Mouse (Mus musculus): ENCODE measurements around the gene Lhfpl5. TPM values are rescaled to one million over a fixed set of nuclear protein-coding genes. Genes with fewer than 3 reads are reported as not detected.

Lhfpl5 gene
- total RNA-seq, 2 experiments from 2014 or later = 1.5 to 1.7 TPM

DNA sequence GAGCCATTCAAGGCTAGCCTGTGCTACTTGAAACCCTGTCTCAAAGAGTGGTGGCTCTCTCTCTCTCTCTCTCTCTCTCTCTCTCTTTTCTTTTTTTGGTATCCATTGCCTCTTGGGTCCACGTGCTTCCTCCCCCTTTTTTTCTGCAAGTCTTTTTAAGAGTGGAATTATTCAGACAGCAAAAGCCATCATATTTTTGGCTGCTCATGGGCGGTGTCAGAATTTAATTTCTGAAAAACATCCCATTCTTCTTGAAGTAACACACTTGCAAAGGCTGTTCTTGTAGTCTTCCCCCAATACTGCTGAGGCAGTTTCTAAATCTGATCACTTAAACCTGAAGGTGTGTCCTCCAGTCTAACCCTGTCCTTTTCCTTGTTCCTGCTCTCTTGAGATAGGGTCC, 51.5 kb downstream of the Lhfpl5 start:
- no peak for DNase-seq

DNA sequence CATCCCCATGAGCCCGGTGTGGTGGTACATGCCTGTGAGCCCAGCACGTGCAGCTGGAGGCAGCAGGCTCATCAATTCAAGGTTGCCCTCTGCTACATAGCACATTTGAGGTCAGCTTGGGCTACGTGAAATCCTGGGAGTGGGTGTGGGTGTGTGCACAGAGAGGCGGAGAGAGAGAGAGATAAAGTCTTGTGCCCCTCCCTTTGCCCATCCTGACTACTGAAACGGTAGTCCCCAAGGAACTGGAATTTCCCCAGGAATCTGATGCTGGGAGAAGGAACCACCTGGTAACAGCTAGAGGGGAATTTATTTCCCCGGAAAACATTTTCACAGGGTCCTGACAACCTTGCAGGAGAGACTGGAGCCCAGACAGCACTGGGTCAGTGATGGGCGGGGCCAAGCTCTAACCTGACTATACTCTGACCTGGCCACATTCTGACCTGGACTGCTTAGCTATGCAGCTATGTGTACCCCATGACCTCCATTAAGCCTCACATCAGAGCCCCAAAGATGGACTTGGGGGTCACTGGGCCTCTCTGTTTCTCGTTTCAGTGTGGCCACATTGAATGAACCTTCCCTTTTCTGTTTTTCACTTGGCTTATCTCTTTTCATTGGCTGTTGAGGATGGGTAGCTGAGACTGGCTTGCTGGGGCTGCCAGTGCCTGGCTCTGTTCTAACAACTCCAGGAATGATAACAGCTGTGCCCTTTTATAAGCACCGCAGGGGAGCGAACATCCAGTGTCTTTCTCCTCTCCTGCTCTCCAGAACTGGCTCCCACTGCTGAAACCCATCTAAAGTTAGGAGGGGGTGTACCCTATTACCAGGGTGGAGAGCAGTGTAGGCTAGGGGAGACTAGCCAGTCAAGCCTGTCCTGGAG, 53.0 kb downstream of the Lhfpl5 start:
- no peak for DNase-seq

DNA sequence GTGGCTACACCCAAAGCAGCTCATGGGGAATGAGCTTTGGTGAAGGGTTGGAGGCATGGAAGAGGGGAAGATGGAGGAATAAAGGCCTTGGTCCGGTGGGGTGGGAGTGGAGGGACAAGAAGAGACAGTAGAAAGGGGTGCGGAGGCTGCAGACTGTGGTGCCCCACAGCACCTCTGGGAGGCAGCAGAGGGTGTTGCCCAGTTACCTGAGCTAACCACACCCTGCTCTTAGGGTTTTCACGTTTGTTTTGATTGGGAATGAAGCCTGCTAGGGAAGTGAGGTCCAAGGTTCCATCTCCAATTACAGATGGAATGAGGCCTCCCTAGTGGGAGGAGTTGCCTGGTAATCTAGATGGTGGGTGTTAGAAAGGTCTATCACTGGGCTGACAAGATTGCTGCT, 53.7 kb downstream of the Lhfpl5 start:
- no peak for DNase-seq

Small RNA genes within 50 kb of the gene (microRNA-seq; reads per million reads assigned to microRNA genes)
- not detected for gene Gm25195
- not detected for gene Mir6969

Other genes starting within 250 kb of the Lhfpl5 start
- gene Rpl10a, start 247.2 kb upstream of the Lhfpl5 start, total RNA-seq (2021) = 100 to 1,000 TPM; 948 to 951 TPM
- gene Tead3, start 224.8 kb upstream of the Lhfpl5 start, total RNA-seq (2021) = 10 to 100 TPM; 12.8 to 13.5 TPM
- gene Tulp1, start 210.4 kb upstream of the Lhfpl5 start, total RNA-seq (2021) = under 1 TPM; 0.33 to 1.00 TPM
- gene Fkbp5, start 58.1 kb upstream of the Lhfpl5 start, total RNA-seq (2021) = 10 to 100 TPM; 55.4 to 95.1 TPM
- gene Armc12, start 44.8 kb upstream of the Lhfpl5 start, total RNA-seq (2021) = not detected
- not detected for gene Clpsl2, start 26.2 kb upstream of the Lhfpl5 start, total RNA-seq (2021)
- not detected for gene Clps, start 14.9 kb upstream of the Lhfpl5 start, total RNA-seq (2021)
- 10 to 100 TPM; 53.2 to 62.8 TPM for gene Srpk1, start 47.1 kb downstream of the Lhfpl5 start, total RNA-seq (2021)
- gene Slc26a8, start 114.6 kb downstream of the Lhfpl5 start, total RNA-seq (2021) = 1 to 10 TPM; 1.4 to 4.7 TPM
- 10 to 100 TPM; 63.6 to 74.4 TPM for gene Mapk14, start 115.7 kb downstream of the Lhfpl5 start, total RNA-seq (2021)
- 1 to 10 TPM in 1 of 2 experiments, under 1 TPM in 1; 0.78 to 1.7 TPM for gene AC170998.1, start 150.4 kb downstream of the Lhfpl5 start, total RNA-seq (2021)
- 10 to 100 TPM; 34.6 to 35.5 TPM for gene Mapk13, start 193.7 kb downstream of the Lhfpl5 start, total RNA-seq (2021)
- 10 to 100 TPM; 56.2 to 62.8 TPM for gene Brpf3, start 225.4 kb downstream of the Lhfpl5 start, total RNA-seq (2021)